Mouse (Mus musculus): ENCODE measurements around the gene Olfr643. TPM values are rescaled to one million over a fixed set of nuclear protein-coding genes. Genes with fewer than 3 reads are reported as not detected.

Gene Olfr643
- total and polyA plus RNA-seq, 2 experiments from 2014 or later: not detected

- no peak for ATAC-seq
- WGBS: 94% methylated on average over 2 of the region's 2 CpGs
Measured at GRCm38 (mm10) chr7:104150456-104150855, 13.3 kb upstream of the Olfr643 start, which contains the start of gene Ubqlnl. Gene Ubqlnl, minus strand, starts transcription at chr7:104150556.

GRCm38 (mm10) chr7:104143179-104143578 lies 6.0 kb upstream of the Olfr643 start, which contains the start of gene Ubqln3:
Gene Ubqln3, minus strand, starts transcription at chr7:104143279.
- 76% methylated on average over 3 of the region's 3 CpGs for WGBS
- Histone ChIP-seq H3K27ac (ENCODE audit: low read depth, low read length) (no peak within 1 kb of the TSS), H3K4me3 (ENCODE audit: low read depth, low read length) (no peak within 1 kb of the TSS), H3K27me3 (ENCODE audit: insufficient read depth, low read length) (no peaks in the 10 kb centered on the region), H3K9ac (no peak within 1 kb of the TSS), H3K36me3 (ENCODE audit: insufficient read depth) (no peaks in the 10 kb centered on the region), H3K4me1 (ENCODE audit: insufficient read depth) (no peaks in the 10 kb centered on the region), H3K9me3 (ENCODE audit: low read length) (no peaks in the 10 kb centered on the region), H3K4me2 (ENCODE audit: low read depth) (no peak within 1 kb of the TSS)
- DNase-seq (no peak), ATAC-seq (no peak)
- TF ChIP-seq CTCF (IDR thresholded peaks at IDR 0.05; ENCODE audit: low read depth): no peak

More at GRCm38 (mm10) chr7:104150456-104150855, 13.3 kb upstream of the Olfr643 start, which contains the start of gene Ubqlnl:
- no peak within 1 kb of the TSS for H3K9ac ChIP-seq
- H3K9me3 ChIP-seq (ENCODE audit: low read length): no peaks in the 10 kb centered on the region
- no peak within 1 kb of the TSS for H3K4me2 ChIP-seq (ENCODE audit: low read depth)
- no peaks in the 10 kb centered on the region for H3K4me1 ChIP-seq (ENCODE audit: insufficient read depth)
- H3K36me3 ChIP-seq (ENCODE audit: insufficient read depth): no peaks in the 10 kb centered on the region
- TF ChIP-seq CTCF (IDR thresholded peaks at IDR 0.05; ENCODE audit: low read depth): no peak
- DNase-seq: no peak
- H3K4me3 ChIP-seq (ENCODE audit: low read depth, low read length): no peak within 1 kb of the TSS
- no peak within 1 kb of the TSS for H3K27ac ChIP-seq (ENCODE audit: low read depth, low read length)
- no peaks in the 10 kb centered on the region for H3K27me3 ChIP-seq (ENCODE audit: insufficient read depth, low read length)

GRCm38 (mm10) chr7:104129726-104130125 lies 7.5 kb downstream of the Olfr643 start, which contains the start of gene Ubqln5:
Gene Ubqln5, minus strand, starts transcription at chr7:104129826.
- Histone ChIP-seq H3K27ac (ENCODE audit: low read depth, low read length) (no peak within 1 kb of the TSS), H3K4me3 (ENCODE audit: low read depth, low read length) (no peak within 1 kb of the TSS), H3K9me3 (ENCODE audit: low read length) (no peaks in the 10 kb centered on the region), H3K36me3 (ENCODE audit: insufficient read depth) (no peaks in the 10 kb centered on the region), H3K4me2 (ENCODE audit: low read depth) (no peak within 1 kb of the TSS), H3K4me1 (ENCODE audit: insufficient read depth) (no peaks in the 10 kb centered on the region), H3K27me3 (ENCODE audit: insufficient read depth, low read length) (no peaks in the 10 kb centered on the region), H3K9ac (no peak within 1 kb of the TSS)
- WGBS: 96% methylated on average over 5 of the region's 5 CpGs
- no peak for ATAC-seq
- no peak for DNase-seq
- TF ChIP-seq CTCF (IDR thresholded peaks at IDR 0.05; ENCODE audit: low read depth): no peak

- no peaks in the 10 kb centered on the region for H3K9me3 ChIP-seq (ENCODE audit: low read length)
- H3K4me1 ChIP-seq (ENCODE audit: insufficient read depth): no peaks in the 10 kb centered on the region
- no peak within 1 kb of the TSS for H3K9ac ChIP-seq
- no peak within 1 kb of the TSS for H3K4me2 ChIP-seq (ENCODE audit: low read depth)
- no peak for DNase-seq
- no peaks in the 10 kb centered on the region for H3K27me3 ChIP-seq (ENCODE audit: insufficient read depth, low read length)
- no peak for TF ChIP-seq CTCF (IDR thresholded peaks at IDR 0.05; ENCODE audit: low read depth)
- H3K4me3 ChIP-seq (ENCODE audit: low read depth, low read length): no peak within 1 kb of the TSS
- no peaks in the 10 kb centered on the region for H3K36me3 ChIP-seq (ENCODE audit: insufficient read depth)
- H3K27ac ChIP-seq (ENCODE audit: low read depth, low read length): no peak within 1 kb of the TSS
- ATAC-seq: no peak
Measured at GRCm38 (mm10) chr7:104104757-104104972, 32.5 kb downstream of the Olfr643 start, which contains the start of gene Olfr646. Gene Olfr646, plus strand, starts transcription at chr7:104104873.

GRCm38 (mm10) chr7:104103913-104104756 lies 33.1 kb downstream of the Olfr643 start:
- Histone ChIP-seq H3K27ac (ENCODE audit: low read depth, low read length) (no peak overlapping the region), H3K4me3 (ENCODE audit: low read depth, low read length) (no peak overlapping the region), H3K27me3 (ENCODE audit: insufficient read depth, low read length) (no peaks in the 10 kb centered on the region), H3K9me3 (ENCODE audit: low read length) (no peaks in the 10 kb centered on the region), H3K4me1 (ENCODE audit: insufficient read depth) (no peaks in the 10 kb centered on the region), H3K36me3 (ENCODE audit: insufficient read depth) (no peaks in the 10 kb centered on the region), H3K4me2 (ENCODE audit: low read depth) (no peak overlapping the region), H3K9ac (no peak overlapping the region)
- no peak for DNase-seq
- ATAC-seq: no peak
- no peak for TF ChIP-seq CTCF (IDR thresholded peaks at IDR 0.05; ENCODE audit: low read depth)
- WGBS: 53% methylated on average over 4 of the region's 4 CpGs

GRCm38 (mm10) chr7:104085365-104085764 lies 51.8 kb downstream of the Olfr643 start, which contains the start of gene Olfr645:
Gene Olfr645, minus strand, starts transcription at chr7:104085465.
- no peak for TF ChIP-seq CTCF (IDR thresholded peaks at IDR 0.05; ENCODE audit: low read depth)
- 78% methylated on average over 1 of the region's 1 CpGs for WGBS
- H3K4me1 ChIP-seq (ENCODE audit: insufficient read depth): no peaks in the 10 kb centered on the region

GRCm38 (mm10) chr7:104071769-104072168 lies 65.4 kb downstream of the Olfr643 start, which contains the start of gene Olfr644:
Gene Olfr644, minus strand, starts transcription at chr7:104071869.
- 75% methylated on average over 2 of the region's 2 CpGs for WGBS
- Histone ChIP-seq H3K9me3 (ENCODE audit: low read length) (no peaks in the 10 kb centered on the region), H3K4me3 (ENCODE audit: low read depth, low read length) (no peak within 1 kb of the TSS), H3K27ac (ENCODE audit: low read depth, low read length) (no peak within 1 kb of the TSS), H3K9ac (no peak within 1 kb of the TSS), H3K4me2 (ENCODE audit: low read depth) (no peak within 1 kb of the TSS), H3K4me1 (ENCODE audit: insufficient read depth) (no peaks in the 10 kb centered on the region), H3K27me3 (ENCODE audit: insufficient read depth, low read length) (no peaks in the 10 kb centered on the region), H3K36me3 (ENCODE audit: insufficient read depth) (no peaks in the 10 kb centered on the region)
- no peak for DNase-seq
- no peak for ATAC-seq
- no peak for TF ChIP-seq CTCF (IDR thresholded peaks at IDR 0.05; ENCODE audit: low read depth)

More at GRCm38 (mm10) chr7:104085365-104085764, 51.8 kb downstream of the Olfr643 start, which contains the start of gene Olfr645:
- H3K9me3 ChIP-seq (ENCODE audit: low read length): no peaks in the 10 kb centered on the region
- DNase-seq (no peak), ATAC-seq (no peak)
- no peak within 1 kb of the TSS for H3K4me3 ChIP-seq (ENCODE audit: low read depth, low read length)
- H3K27me3 ChIP-seq (ENCODE audit: insufficient read depth, low read length): no peaks in the 10 kb centered on the region
- no peak within 1 kb of the TSS for H3K27ac ChIP-seq (ENCODE audit: low read depth, low read length)
- H3K4me2 ChIP-seq (ENCODE audit: low read depth): no peak within 1 kb of the TSS
- no peak within 1 kb of the TSS for H3K9ac ChIP-seq
- no peaks in the 10 kb centered on the region for H3K36me3 ChIP-seq (ENCODE audit: insufficient read depth)

Data from forebrain, postnatal 0 days (tissue).